Mouse (Mus musculus): ENCODE data around the gene Calr3.

DNA sequence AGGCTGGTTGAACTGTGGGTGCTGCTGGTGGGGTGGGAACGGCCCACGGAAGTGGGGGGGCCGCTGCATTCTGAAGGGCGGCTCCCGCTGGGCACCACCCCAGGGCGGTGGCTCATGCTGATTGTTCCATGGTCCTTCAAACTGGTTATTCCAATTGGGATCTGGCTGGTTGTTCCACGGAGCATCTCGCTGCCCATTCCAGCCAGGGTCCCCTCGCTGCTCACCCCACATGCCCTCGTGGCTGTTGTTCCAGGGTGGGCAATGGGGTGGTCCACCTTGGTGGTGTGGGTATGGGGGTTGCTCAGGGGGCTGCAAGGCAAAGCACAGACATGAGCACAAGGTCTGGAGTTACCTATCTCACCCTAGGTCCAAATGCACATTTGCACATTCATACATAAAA, 20.5 kb upstream of the Calr3 start:
- TF ChIP-seq CTCF (IDR thresholded peaks at IDR 0.05; ENCODE audit: low read depth, low read length), result no peak
- TF ChIP-seq GATA2 (IDR thresholded peaks at IDR 0.05; ENCODE audit: borderline replicate concordance, low read depth, low read length), result no peak
- no peak for TF ChIP-seq GATA1 (IDR thresholded peaks at IDR 0.05; ENCODE audit: borderline replicate concordance, low read length)
- no peak for TF ChIP-seq POLR2AphosphoS5 (IDR thresholded peaks at IDR 0.05; ENCODE audit: insufficient replicate concordance, low read depth, low read length)

Data from G1E (cell line).